Mouse (Mus musculus): ENCODE measurements around the gene Gys1.

DNA sequence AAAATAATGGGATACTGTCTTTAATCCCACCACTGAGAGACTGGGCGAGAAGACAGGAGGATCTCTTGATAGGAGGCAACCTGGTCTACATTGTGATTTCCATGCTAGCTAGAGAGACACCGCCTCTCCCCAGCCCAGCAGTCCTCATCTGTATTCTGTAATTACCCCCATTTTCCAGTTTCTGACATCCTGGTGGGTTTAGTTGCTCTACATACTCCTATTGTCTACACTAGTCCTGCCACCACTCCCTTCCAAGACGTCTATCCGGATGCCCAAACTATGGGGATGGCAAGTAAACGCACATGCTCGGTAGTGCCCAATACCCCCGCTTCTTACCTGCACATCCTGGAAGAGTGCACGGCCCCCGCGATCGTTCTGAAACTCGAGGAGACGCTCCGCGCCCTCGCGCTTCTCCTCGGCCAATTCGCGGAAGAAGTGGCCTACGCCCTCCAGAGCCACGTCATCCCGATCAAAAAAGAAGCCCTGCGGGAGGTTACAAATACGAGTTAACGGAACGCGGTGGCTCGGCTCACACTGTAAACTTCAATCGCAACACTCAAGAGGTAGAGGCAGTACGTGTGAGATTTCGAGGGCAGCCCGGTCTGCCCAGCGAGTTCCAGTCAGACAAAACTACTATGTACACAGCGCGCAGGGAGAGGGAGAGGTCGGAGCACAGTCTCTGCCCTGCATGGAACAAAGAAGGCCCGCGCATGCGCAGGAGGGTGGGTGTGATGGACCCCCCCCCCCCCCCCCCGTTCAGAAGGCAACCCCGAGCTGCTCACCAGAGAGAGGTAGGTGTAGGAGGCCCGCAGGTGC, 24.3 kb downstream of the Gys1 start:
- TF ChIP-seq GATA1 (IDR thresholded peaks at IDR 0.05; ENCODE audit: low read length) (no peak), TAL1 (IDR thresholded peaks at IDR 0.05; ENCODE audit: low read length) (no peak)

Measured in erythroblast, embryonic 14.5 days (primary cell).